Mouse (Mus musculus): ENCODE data around the gene Atp5d. TPM values are rescaled to one million over a fixed set of nuclear protein-coding genes. Genes with fewer than 3 reads are reported as not detected.

The Atp5d gene
- polyA plus RNA-seq (2017; shearing (Covaris generic)): 362 TPM

GRCm38 (mm10) chr10:80138553-80139438 lies at the start of gene Atp5d:
Atp5d (plus strand) TSS chr10:80138632.

GRCm38 (mm10) chr10:80105460-80105859 lies 33.0 kb upstream of the Atp5d start, which contains the start of gene Sbno2:
Sbno2 (minus strand) TSS chr10:80105571.

GRCm38 (mm10) chr10:80115290-80115943 lies 23.0 kb upstream of the Atp5d start, which contains the start of gene Stk11:
Stk11 (plus strand) TSS chr10:80115803.

GRCm38 (mm10) chr10:80140666-80141035 lies 2.2 kb downstream of the Atp5d start, which contains the start of gene Cbarp:
Cbarp (minus strand) TSS chr10:80140835.

GRCm38 (mm10) chr10:80147719-80148601 lies 9.5 kb downstream of the Atp5d start, which contains the start of gene Midn:
Midn (plus strand) TSS chr10:80148272.

GRCm38 (mm10) chr10:80165392-80166128 lies 27.1 kb downstream of the Atp5d start, which contains the start of gene Cirbp:
Cirbp (plus strand) TSS chr10:80165985.

GRCm38 (mm10) chr10:80172527-80173292 lies 34.3 kb downstream of the Atp5d start, which contains the start of gene 1600002K03Rik:
1600002K03Rik (plus strand) TSS chr10:80172944.

GRCm38 (mm10) chr10:80179068-80180051 lies 40.9 kb downstream of the Atp5d start, which contains the start of gene Efna2:
Efna2 (plus strand) TSS chr10:80179482.

Other genes with a start within 250 kb of the Atp5d start
- gene Cfd, start 247.8 kb upstream of the Atp5d start, polyA plus RNA-seq (2017; shearing (Covaris generic)): not detected
- gene Med16, start 229.7 kb upstream of the Atp5d start, polyA plus RNA-seq (2017; shearing (Covaris generic)): 18.3 TPM
- gene Gm26602, start 227.8 kb upstream of the Atp5d start, polyA plus RNA-seq (2017; shearing (Covaris generic)): 3.7 TPM
- 0.24 TPM for gene Kiss1r, start 221.7 kb upstream of the Atp5d start, polyA plus RNA-seq (2017; shearing (Covaris generic))
- 205 TPM for gene R3hdm4, start 217.4 kb upstream of the Atp5d start, polyA plus RNA-seq (2017; shearing (Covaris generic))
- 7.4 TPM for gene Arid3a, start 211.6 kb upstream of the Atp5d start, polyA plus RNA-seq (2017; shearing (Covaris generic))
- 79.7 TPM for gene Wdr18, start 178.5 kb upstream of the Atp5d start, polyA plus RNA-seq (2017; shearing (Covaris generic))
- 0.22 TPM for gene Grin3b, start 167.9 kb upstream of the Atp5d start, polyA plus RNA-seq (2017; shearing (Covaris generic))
- gene Tmem259, start 154.3 kb upstream of the Atp5d start, polyA plus RNA-seq (2017; shearing (Covaris generic)): 3.8 TPM
- 1,134 TPM for gene Cnn2, start 150.0 kb upstream of the Atp5d start, polyA plus RNA-seq (2017; shearing (Covaris generic))
- 62.4 TPM for gene Abca7, start 142.1 kb upstream of the Atp5d start, polyA plus RNA-seq (2017; shearing (Covaris generic))
- gene Arhgap45, start 122.0 kb upstream of the Atp5d start, polyA plus RNA-seq (2017; shearing (Covaris generic)): 911 TPM
- gene Polr2e, start 98.8 kb upstream of the Atp5d start, polyA plus RNA-seq (2017; shearing (Covaris generic)): 250 TPM
- gene Gpx4, start 91.5 kb upstream of the Atp5d start, polyA plus RNA-seq (2017; shearing (Covaris generic)): 504 TPM
- 71.4 TPM for gene Sbno2, start 33.1 kb upstream of the Atp5d start, polyA plus RNA-seq (2017; shearing (Covaris generic))
- 10.0 TPM for gene Stk11, start 22.8 kb upstream of the Atp5d start, polyA plus RNA-seq (2017; shearing (Covaris generic))
- gene Cbarp, start 2.2 kb downstream of the Atp5d start, polyA plus RNA-seq (2017; shearing (Covaris generic)): 2.3 TPM
- gene Midn, start 9.6 kb downstream of the Atp5d start, polyA plus RNA-seq (2017; shearing (Covaris generic)): 1.5 TPM
- 293 TPM for gene Cirbp, start 27.4 kb downstream of the Atp5d start, polyA plus RNA-seq (2017; shearing (Covaris generic))
- 32.8 TPM for gene 1600002K03Rik, start 34.3 kb downstream of the Atp5d start, polyA plus RNA-seq (2017; shearing (Covaris generic))
- gene Efna2, start 40.9 kb downstream of the Atp5d start, polyA plus RNA-seq (2017; shearing (Covaris generic)): 0.38 TPM
- gene Mum1, start 87.8 kb downstream of the Atp5d start, polyA plus RNA-seq (2017; shearing (Covaris generic)): 130 TPM
- gene Ndufs7, start 110.5 kb downstream of the Atp5d start, polyA plus RNA-seq (2017; shearing (Covaris generic)): 347 TPM
- gene Gamt, start 122.4 kb downstream of the Atp5d start, polyA plus RNA-seq (2017; shearing (Covaris generic)): 1.8 TPM
- gene Dazap1, start 122.9 kb downstream of the Atp5d start, polyA plus RNA-seq (2017; shearing (Covaris generic)): 40.9 TPM
- 1,130 TPM for gene Rps15, start 153.8 kb downstream of the Atp5d start, polyA plus RNA-seq (2017; shearing (Covaris generic))
- gene Apc2, start 157.3 kb downstream of the Atp5d start, polyA plus RNA-seq (2017; shearing (Covaris generic)): 0.33 TPM
- gene 2310011J03Rik, start 181.9 kb downstream of the Atp5d start, polyA plus RNA-seq (2017; shearing (Covaris generic)): 91.4 TPM
- gene Pcsk4, start 190.9 kb downstream of the Atp5d start, polyA plus RNA-seq (2017; shearing (Covaris generic)): 26.0 TPM
- not detected for gene Reep6, start 191.3 kb downstream of the Atp5d start, polyA plus RNA-seq (2017; shearing (Covaris generic))
- not detected for gene Adamtsl5, start 209.8 kb downstream of the Atp5d start, polyA plus RNA-seq (2017; shearing (Covaris generic))
- gene Plk5, start 217.8 kb downstream of the Atp5d start, polyA plus RNA-seq (2017; shearing (Covaris generic)): not detected
- 0.21 TPM for gene Mex3d, start 249.0 kb downstream of the Atp5d start, polyA plus RNA-seq (2017; shearing (Covaris generic))